Mouse (Mus musculus) midbrain, embryonic 10.5 days (tissue): ENCODE results near the gene Slc5a12. TPM values are rescaled to one million over a fixed set of nuclear protein-coding genes. Genes with fewer than 3 reads are reported as not detected.

Experiments used
- polyA plus RNA-seq: library from polyadenylated mRNA; unstranded; fragments of >200 nt; fragmentation: Nextera tagmentation; extraction: Ambion mirVana; gene quantifications from 2 replicates; pipeline ENCODE4 v1.2.1, GENCODE M21; 2016

Slc5a12 gene
- polyA plus RNA-seq, 1 experiment from 2014 or later = not detected

Other genes with a start within 250 kb of the Slc5a12 start
- 0.38 and 1.1 TPM in 2 replicates for gene Fibin, start 234.1 kb upstream of the Slc5a12 start, polyA plus RNA-seq
- 0.05 TPM in 2 replicates for gene Muc15, start 124.0 kb downstream of the Slc5a12 start, polyA plus RNA-seq